Mouse (Mus musculus) limb, embryonic 11.5 days (tissue): ENCODE measurements around the gene Spaca5. TPM values are rescaled to one million over a fixed set of nuclear protein-coding genes. Genes with fewer than 3 reads are reported as not detected.

ENCODE experiments used
- ATAC-seq: fragments of 200-750 bp; cut with Nextera tagmentation; 2 replicates; pipeline ENCODE4 v1.8.0; 2017; ENCODE audit warnings: low read depth; ENCODE audit not compliant: insufficient number of reproducible peaks, low FRiP score, low TSS enrichment
- DNase-seq: peaks from one replicate; pipeline ENCODE4 v3.0.0-alpha.2; 2015; ENCODE audit warnings: low spot score
- H3K27ac ChIP-seq: fragments of 300-500 bp; sonication (generic); replicated peaks from 2 replicates; pipeline ENCODE4 v1.5.1; 2014; ENCODE audit warnings: low read depth, mild to moderate bottlenecking, low read length
- H3K27me3 ChIP-seq: fragments of 300-500 bp; sonication (generic); 2 replicates; pipeline ENCODE4 v1.6.1; 2014; ENCODE audit warnings: mild to moderate bottlenecking, low read length, mixed read lengths; ENCODE audit not compliant: control insufficient read depth, insufficient read depth
- H3K36me3 ChIP-seq: fragments of 300-500 bp; sonication (generic); 2 replicates; pipeline ENCODE4 v1.6.1; 2014; ENCODE audit warnings: mild to moderate bottlenecking, low read length, moderate library complexity, mixed read lengths; ENCODE audit not compliant: control insufficient read depth, insufficient read depth
- H3K4me1 ChIP-seq: fragments of 300-500 bp; sonication (generic); 2 replicates; pipeline ENCODE4 v1.6.1; 2014; ENCODE audit warnings: low read length, mixed read lengths; ENCODE audit not compliant: control insufficient read depth, insufficient read depth
- H3K4me2 ChIP-seq: fragments of 300-500 bp; sonication (generic); 2 replicates; pipeline ENCODE4 v1.6.1; 2014; ENCODE audit warnings: low read depth, mild to moderate bottlenecking, moderate library complexity; ENCODE audit not compliant: severe bottlenecking
- H3K4me3 ChIP-seq: fragments of 300-500 bp; sonication (generic); 2 replicates; pipeline ENCODE4 v1.5.1; 2014; ENCODE audit warnings: low read depth, low read length
- H3K9ac ChIP-seq: fragments of 300-500 bp; sonication (generic); 2 replicates; pipeline ENCODE4 v1.6.1; 2014; ENCODE audit warnings: mild to moderate bottlenecking, low read length
- H3K9me3 ChIP-seq: fragments of 300-500 bp; sonication (generic); 2 replicates; pipeline ENCODE4 v1.6.1; 2016; ENCODE audit warnings: low read length; ENCODE audit not compliant: control insufficient read depth
- WGBS: fragments of 180-500 bp; shearing (Covaris S2); extraction: QIAGEN DNeasy Blood & Tissue Kit; methylation state at CpG from one replicate; pipeline ENCODE4 v1.1.7; 2014; 5-methylcytosine and 5-hydroxymethylcytosine counted together
- polyA plus RNA-seq: library from polyadenylated mRNA; unstranded; fragments of >200 nt; fragmentation: Nextera tagmentation; extraction: Ambion mirVana; gene quantifications from 2 replicates; pipeline ENCODE4 v1.2.1, GENCODE M21; 2014

Gene Spaca5
- polyA plus RNA-seq = not detected in 2 replicates

GRCm38 (mm10) chrX:21068106-21068505 lies at the start of gene Spaca5:
Spaca5 (plus strand) TSS chrX:21068406.
- no peak within 1 kb of the TSS for H3K4me2 ChIP-seq
- H3K4me3 ChIP-seq = no peak within 1 kb of the TSS
- H3K27me3 ChIP-seq = no peaks in the 10 kb centered on the region
- H3K4me1 ChIP-seq = no peaks in the 10 kb centered on the region
- H3K9ac ChIP-seq = no peak within 1 kb of the TSS
- H3K36me3 ChIP-seq = no peaks in the 10 kb centered on the region
- ATAC-seq (no peak), DNase-seq (no peak)
- H3K9me3 ChIP-seq = no peaks in the 10 kb centered on the region
- H3K27ac ChIP-seq = no peak within 1 kb of the TSS

- peak overlapping the region; percentile 37 for H3K9ac ChIP-seq
- no peaks in the 10 kb centered on the region for H3K36me3 ChIP-seq
- peak overlapping the region; percentile 39 for H3K4me3 ChIP-seq
- peak; percentile 20 for DNase-seq
- H3K4me2 ChIP-seq = peak overlapping the region; percentile 47
- H3K4me1 ChIP-seq = no peaks in the 10 kb centered on the region
- no peak for ATAC-seq
- WGBS = 26% methylated on average over 9 of the region's 9 CpGs
- no peaks in the 10 kb centered on the region for H3K27me3 ChIP-seq
- H3K9me3 ChIP-seq = no peaks in the 10 kb centered on the region
- no peak overlapping the region for H3K27ac ChIP-seq
Observed at GRCm38 (mm10) chrX:21061460-21061859, 6.7 kb upstream of the Spaca5 start.

- WGBS = 20% methylated on average over 25 of the region's 25 CpGs
- H3K27me3 ChIP-seq = no peaks in the 10 kb centered on the region
- peak within 1 kb of the TSS; percentile 39 for H3K4me3 ChIP-seq
- no peaks in the 10 kb centered on the region for H3K4me1 ChIP-seq
- peak; percentile 83; the same call in 1 of the 2 replicates for ATAC-seq
- no peaks in the 10 kb centered on the region for H3K9me3 ChIP-seq
- peak within 1 kb of the TSS; percentile 47 for H3K4me2 ChIP-seq
- no peaks in the 10 kb centered on the region for H3K36me3 ChIP-seq
- peak within 1 kb of the TSS; percentile 37 for H3K9ac ChIP-seq
- no peak within 1 kb of the TSS for H3K27ac ChIP-seq
- peak; percentile 67 for DNase-seq
Observed at GRCm38 (mm10) chrX:21061866-21062543, 6.2 kb upstream of the Spaca5 start, which contains the start of gene Zfp182. Zfp182 (minus strand) TSS chrX:21062316.

- DNase-seq (no peak), ATAC-seq (no peak)
- 78% methylated on average over 3 of the region's 3 CpGs for WGBS
- H3K4me2 ChIP-seq = no peak overlapping the region
- H3K4me1 ChIP-seq = no peaks in the 10 kb centered on the region
- no peaks in the 10 kb centered on the region for H3K27me3 ChIP-seq
- no peak overlapping the region for H3K4me3 ChIP-seq
- no peak overlapping the region for H3K27ac ChIP-seq
- no peak overlapping the region for H3K9ac ChIP-seq
- H3K36me3 ChIP-seq = no peaks in the 10 kb centered on the region
- H3K9me3 ChIP-seq = no peaks in the 10 kb centered on the region
Observed at GRCm38 (mm10) chrX:21062544-21062890, 5.7 kb upstream of the Spaca5 start.

GRCm38 (mm10) chrX:21088645-21088982 lies 20.4 kb downstream of the Spaca5 start:
- 33% methylated on average over 6 of the region's 6 CpGs for WGBS
- Histone ChIP-seq H3K27me3 (no peaks in the 10 kb centered on the region), H3K4me2 (peak overlapping the region; percentile 47), H3K36me3 (no peaks in the 10 kb centered on the region), H3K4me3 (peak overlapping the region; percentile 37), H3K4me1 (no peaks in the 10 kb centered on the region), H3K9me3 (no peaks in the 10 kb centered on the region), H3K9ac (peak overlapping the region; percentile 34; the same call in 1 of the 2 replicates), H3K27ac (no peak overlapping the region)
- no peak for DNase-seq
- no peak for ATAC-seq

- no peak within 1 kb of the TSS for H3K27ac ChIP-seq
- H3K9ac ChIP-seq = peak within 1 kb of the TSS; percentile 34; the same call in 1 of the 2 replicates
- peak within 1 kb of the TSS; percentile 37 for H3K4me3 ChIP-seq
- DNase-seq (peak; percentile 58), ATAC-seq (peak; percentile 87; the same call in 1 of the 2 replicates)
- no peaks in the 10 kb centered on the region for H3K27me3 ChIP-seq
- no peaks in the 10 kb centered on the region for H3K9me3 ChIP-seq
- H3K4me2 ChIP-seq = peak within 1 kb of the TSS; percentile 47
- no peaks in the 10 kb centered on the region for H3K4me1 ChIP-seq
- 22% methylated on average over 27 of the region's 27 CpGs for WGBS
- H3K36me3 ChIP-seq = no peaks in the 10 kb centered on the region
Observed at GRCm38 (mm10) chrX:21088983-21089866, 21.0 kb downstream of the Spaca5 start, which contains the start of gene Zfp300. Zfp300 (minus strand) TSS chrX:21089527.

- 58% methylated on average over 7 of the region's 7 CpGs for WGBS
- ATAC-seq = no peak
- no peaks in the 10 kb centered on the region for H3K36me3 ChIP-seq
- H3K9me3 ChIP-seq = no peaks in the 10 kb centered on the region
- no peaks in the 10 kb centered on the region for H3K4me1 ChIP-seq
- DNase-seq = no peak
- H3K27me3 ChIP-seq = no peaks in the 10 kb centered on the region
- peak overlapping the region; percentile 47 for H3K4me2 ChIP-seq
- H3K27ac ChIP-seq = no peak overlapping the region
- no peak overlapping the region for H3K9ac ChIP-seq
- peak overlapping the region; percentile 37; the same call in 1 of the 2 replicates for H3K4me3 ChIP-seq
Observed at GRCm38 (mm10) chrX:21089867-21090239, 21.6 kb downstream of the Spaca5 start.

- H3K4me2 ChIP-seq = no peak within 1 kb of the TSS
Observed at GRCm38 (mm10) chrX:21115520-21115919, 47.3 kb downstream of the Spaca5 start, which contains the start of gene Ssxa1. Ssxa1 (plus strand) TSS chrX:21115820.

More at GRCm38 (mm10) chrX:21115520-21115919, 47.3 kb downstream of the Spaca5 start, which contains the start of gene Ssxa1:
- no peaks in the 10 kb centered on the region for H3K4me1 ChIP-seq
- H3K9me3 ChIP-seq = no peaks in the 10 kb centered on the region
- H3K9ac ChIP-seq = no peak within 1 kb of the TSS
- H3K36me3 ChIP-seq = no peaks in the 10 kb centered on the region
- no peak within 1 kb of the TSS for H3K4me3 ChIP-seq
- DNase-seq (no peak), ATAC-seq (no peak)
- H3K27me3 ChIP-seq = no peaks in the 10 kb centered on the region
- 85% methylated on average over 4 of the region's 4 CpGs for WGBS
- H3K27ac ChIP-seq = no peak within 1 kb of the TSS
